Mouse (Mus musculus): Measurements from ENCODE around the gene Ly6g6c.

DNA sequence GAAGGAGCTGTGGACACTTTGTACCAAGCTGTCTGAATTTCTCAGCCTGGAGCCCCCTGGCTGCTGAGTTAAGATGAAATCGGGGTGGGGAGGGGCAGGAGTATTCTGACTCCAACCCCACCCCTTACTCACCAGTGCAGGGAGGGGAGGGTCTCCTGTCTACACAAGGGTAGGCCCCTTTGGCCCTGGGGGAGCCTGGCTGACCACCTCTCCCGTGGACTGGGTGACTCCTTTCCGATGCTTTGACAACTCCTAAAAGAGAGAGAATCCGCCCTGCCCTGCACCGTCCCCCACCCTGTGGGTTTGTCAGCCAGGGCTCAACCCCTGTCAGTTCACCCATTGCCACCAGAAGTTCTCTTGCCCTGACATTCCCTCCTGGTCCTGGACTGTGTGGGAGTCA, 39.0 kb upstream of the Ly6g6c start:
- TF ChIP-seq POLR2A (IDR thresholded peaks at IDR 0.05; ENCODE audit: control insufficient read depth, low read depth, low read length) (no peak), CTCF (IDR thresholded peaks at IDR 0.05; ENCODE audit: control insufficient read depth, insufficient read depth, insufficient replicate concordance, low read depth, low read length) (no peak)
